Mouse (Mus musculus): ENCODE measurements around the gene Arv1.

The Arv1 gene

GRCm38 (mm10) chr8:124721862-124722515, at the start of gene Arv1, which contains the start of gene Ttc13:
Arv1 (plus strand) TSS chr8:124722139.
Ttc13 (minus strand) TSS chr8:124721983.
- peak; percentile 92 for DNase-seq (ENCODE audit: low read depth, low spot score)

DNA sequence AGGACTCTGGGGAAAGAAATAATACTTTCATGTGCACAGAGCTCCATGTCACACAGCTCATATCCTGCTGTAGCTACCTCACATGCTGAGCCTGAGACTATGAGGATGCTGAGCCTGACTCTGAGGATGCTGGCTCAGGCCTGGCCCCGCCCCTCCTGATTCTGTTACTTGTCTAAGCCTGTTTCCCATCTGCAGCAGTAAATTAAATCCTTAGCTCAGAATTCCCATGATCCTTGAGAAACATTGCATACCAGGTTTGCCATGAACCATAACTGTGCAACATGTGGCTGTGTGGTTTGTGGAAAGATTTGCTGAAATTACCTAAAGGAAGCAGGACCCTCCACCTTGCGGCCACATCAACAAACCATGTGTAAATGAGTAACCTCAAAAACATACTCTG, 49.6 kb upstream of the Arv1 start:
- no peak for DNase-seq (ENCODE audit: low read depth, low spot score)

GRCm38 (mm10) chr8:124676661-124677060, 45.3 kb upstream of the Arv1 start:
- DNase-seq (ENCODE audit: low read depth, low spot score), result no peak

- DNase-seq (ENCODE audit: low read depth, low spot score), result no peak
Measured at GRCm38 (mm10) chr8:124677078-124677477, 44.9 kb upstream of the Arv1 start.

- DNase-seq (ENCODE audit: low read depth, low spot score), result peak; percentile 76
Measured at GRCm38 (mm10) chr8:124677486-124677885, 44.5 kb upstream of the Arv1 start.

GRCm38 (mm10) chr8:124678246-124678645, 43.7 kb upstream of the Arv1 start:
- DNase-seq (ENCODE audit: low read depth, low spot score), result no peak

- no peak for DNase-seq (ENCODE audit: low read depth, low spot score)
Measured at GRCm38 (mm10) chr8:124681077-124681791, 40.7 kb upstream of the Arv1 start.

DNA sequence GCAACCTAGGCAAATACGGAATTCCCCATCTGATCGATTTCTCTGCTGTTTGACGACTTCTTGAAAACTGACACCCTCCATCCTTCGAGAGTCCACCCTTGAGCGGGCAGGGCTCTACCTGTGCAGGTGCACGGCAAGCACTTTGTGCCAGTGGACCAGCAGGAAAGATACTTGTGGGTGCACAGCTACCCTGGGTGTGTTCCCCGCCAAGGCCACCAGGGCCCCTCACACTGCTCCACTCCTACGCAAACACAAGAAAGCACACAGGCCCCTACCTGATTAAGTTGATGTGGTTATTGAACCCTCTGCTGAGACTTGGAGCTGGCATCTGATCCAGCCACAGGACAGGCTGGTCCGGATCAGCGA, 40.2 kb upstream of the Arv1 start:
- DNase-seq (ENCODE audit: low read depth, low spot score), result no peak

GRCm38 (mm10) chr8:124682218-124682617, 39.7 kb upstream of the Arv1 start:
- no peak for DNase-seq (ENCODE audit: low read depth, low spot score)

DNA sequence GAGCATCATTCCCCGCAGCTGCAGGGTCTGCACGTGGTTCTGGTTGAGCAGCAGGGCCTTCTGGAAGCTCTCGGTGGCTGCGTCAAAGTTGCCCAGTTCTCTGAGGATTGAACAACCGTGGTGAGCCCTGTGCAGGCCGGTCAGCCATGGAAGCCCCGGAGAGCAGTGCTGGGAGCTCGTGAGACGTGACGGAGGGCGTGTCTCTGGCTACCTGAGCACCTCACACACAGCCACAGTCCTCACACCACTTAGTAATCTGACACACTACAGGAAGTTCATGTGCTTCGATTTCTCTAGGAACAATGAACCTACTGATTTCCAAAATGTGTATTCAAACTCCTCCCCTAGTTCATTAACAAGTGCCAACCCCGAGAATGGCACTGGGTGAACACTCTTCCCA, 33.0 kb upstream of the Arv1 start:
- no peak for DNase-seq (ENCODE audit: low read depth, low spot score)

DNA sequence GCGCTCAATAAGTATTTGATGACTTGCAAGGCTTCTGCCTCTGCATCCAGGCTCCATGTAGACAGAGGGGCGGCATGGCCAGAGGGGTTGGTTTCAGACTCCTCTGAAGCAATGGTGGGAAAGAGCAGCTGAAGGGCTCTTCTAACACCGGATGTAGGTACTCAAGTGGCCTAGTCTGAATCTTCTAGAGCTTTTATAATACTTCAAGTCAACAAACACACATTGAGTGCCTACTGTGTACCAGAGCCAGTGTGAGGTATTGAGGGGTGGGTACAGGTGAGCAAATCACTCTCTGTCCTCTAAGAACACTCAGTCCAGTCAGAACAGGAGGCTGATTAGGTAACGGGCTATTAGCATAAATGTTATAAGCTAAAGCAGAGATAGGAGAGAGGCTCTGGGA, 30.2 kb upstream of the Arv1 start:
- no peak for DNase-seq (ENCODE audit: low read depth, low spot score)

- no peak for DNase-seq (ENCODE audit: low read depth, low spot score)
Measured at GRCm38 (mm10) chr8:124695424-124696100, 26.4 kb upstream of the Arv1 start.

- DNase-seq (ENCODE audit: low read depth, low spot score), result no peak
Measured at GRCm38 (mm10) chr8:124700271-124700670, 21.7 kb upstream of the Arv1 start.

GRCm38 (mm10) chr8:124701023-124701422, 20.9 kb upstream of the Arv1 start:
- DNase-seq (ENCODE audit: low read depth, low spot score), result no peak

DNA sequence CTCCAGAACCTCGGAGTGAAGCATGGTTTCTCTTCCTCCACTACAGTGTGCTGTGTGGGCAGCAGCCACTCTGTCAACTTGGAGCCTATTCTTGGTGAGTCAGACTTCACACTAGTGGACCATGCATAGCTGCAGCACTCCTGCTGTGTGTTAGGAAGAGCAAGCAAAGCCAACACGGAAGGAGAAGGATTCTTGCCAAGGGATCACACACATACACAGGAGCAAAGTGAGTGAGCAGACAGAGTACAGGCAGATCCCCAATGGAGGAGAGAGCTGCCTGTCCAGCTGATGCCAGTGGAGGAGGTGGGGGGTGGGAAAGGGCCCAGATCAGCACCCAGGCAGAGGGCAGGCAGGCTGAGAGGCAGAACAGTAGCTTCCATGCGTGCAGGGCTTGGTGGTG, 19.8 kb upstream of the Arv1 start:
- DNase-seq (ENCODE audit: low read depth, low spot score), result no peak

DNA sequence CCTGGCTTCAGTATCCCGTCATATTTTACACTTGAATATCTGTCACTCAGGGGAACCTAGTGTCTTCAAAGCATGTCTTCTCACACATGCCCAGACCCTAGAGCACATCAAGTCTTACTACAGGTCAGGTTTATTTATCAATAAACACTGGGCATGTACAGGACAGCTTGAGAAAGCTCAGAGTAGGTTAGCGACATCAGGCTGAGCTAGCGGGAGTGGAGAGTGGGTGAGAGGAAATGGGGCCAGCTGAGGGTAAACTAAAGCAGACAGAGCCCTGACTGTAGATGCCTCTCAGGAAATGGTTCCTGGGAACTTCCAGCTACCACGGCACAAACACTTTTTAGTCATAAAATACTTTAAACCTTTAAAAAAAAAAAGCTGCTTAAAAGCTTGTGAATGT, 18.4 kb upstream of the Arv1 start:
- DNase-seq (ENCODE audit: low read depth, low spot score), result no peak

DNA sequence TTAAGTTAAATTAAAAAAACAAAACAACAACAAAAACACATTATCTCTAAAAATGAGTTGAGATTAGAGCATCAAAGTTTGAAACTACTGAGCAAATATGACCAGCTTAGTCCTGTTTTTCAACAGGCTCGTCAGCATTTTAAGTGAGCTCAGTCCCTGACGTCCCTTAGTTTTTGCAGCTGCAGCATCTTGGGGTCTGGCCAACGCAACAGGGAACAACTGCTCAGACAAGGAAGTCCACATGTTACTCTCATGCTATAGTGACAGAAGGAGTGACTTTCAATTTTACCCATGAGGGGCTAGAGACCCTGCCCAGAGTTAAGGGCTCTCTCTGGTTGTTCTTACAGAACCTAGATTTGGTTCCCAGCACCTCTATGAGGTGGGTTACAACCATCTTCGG, 17.6 kb upstream of the Arv1 start:
- DNase-seq (ENCODE audit: low read depth, low spot score), result no peak

- DNase-seq (ENCODE audit: low read depth, low spot score), result no peak
Measured at GRCm38 (mm10) chr8:124705823-124706222, 16.1 kb upstream of the Arv1 start.

DNA sequence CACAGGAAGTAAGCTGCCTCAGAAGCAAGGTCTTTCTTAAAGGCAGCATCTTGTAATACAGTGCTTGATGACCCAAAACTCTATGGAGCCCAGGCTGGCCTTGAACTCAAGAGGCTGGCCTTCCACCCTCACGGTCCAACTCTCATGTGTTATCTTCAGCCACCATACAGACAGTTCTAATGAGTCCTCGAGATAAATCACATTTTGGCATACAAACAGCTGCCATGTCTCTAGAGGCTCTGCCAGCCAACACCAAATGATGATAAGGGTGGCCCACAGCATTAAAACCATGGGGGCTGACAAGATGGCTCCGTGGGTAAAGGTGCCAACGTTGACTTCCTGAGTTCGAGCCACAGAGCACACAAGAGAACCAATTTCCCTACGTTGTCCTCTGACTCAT, 8.7 kb upstream of the Arv1 start:
- DNase-seq (ENCODE audit: low read depth, low spot score), result no peak

GRCm38 (mm10) chr8:124715736-124716135, 6.2 kb upstream of the Arv1 start:
- no peak for DNase-seq (ENCODE audit: low read depth, low spot score)

DNA sequence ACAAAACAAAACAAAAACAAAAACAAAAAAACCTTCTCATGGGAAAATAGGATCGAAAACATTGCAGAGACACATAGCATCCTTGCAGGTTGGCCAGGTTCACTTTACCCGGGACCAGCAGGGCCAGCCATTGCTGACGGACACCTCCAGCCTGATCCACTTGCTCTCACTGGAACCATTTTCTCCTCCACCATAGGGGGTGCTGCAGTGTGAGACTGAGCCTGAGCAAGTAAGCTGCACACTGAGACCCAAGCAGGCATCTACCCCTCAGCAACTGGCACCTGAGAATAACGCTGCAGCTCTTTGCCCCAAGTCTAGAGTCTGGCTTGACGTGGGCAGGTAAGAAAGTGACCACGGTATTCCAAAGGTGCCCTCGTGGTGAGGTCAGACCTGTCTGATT, 1.8 kb upstream of the Arv1 start:
- DNase-seq (ENCODE audit: low read depth, low spot score), result no peak

DNA sequence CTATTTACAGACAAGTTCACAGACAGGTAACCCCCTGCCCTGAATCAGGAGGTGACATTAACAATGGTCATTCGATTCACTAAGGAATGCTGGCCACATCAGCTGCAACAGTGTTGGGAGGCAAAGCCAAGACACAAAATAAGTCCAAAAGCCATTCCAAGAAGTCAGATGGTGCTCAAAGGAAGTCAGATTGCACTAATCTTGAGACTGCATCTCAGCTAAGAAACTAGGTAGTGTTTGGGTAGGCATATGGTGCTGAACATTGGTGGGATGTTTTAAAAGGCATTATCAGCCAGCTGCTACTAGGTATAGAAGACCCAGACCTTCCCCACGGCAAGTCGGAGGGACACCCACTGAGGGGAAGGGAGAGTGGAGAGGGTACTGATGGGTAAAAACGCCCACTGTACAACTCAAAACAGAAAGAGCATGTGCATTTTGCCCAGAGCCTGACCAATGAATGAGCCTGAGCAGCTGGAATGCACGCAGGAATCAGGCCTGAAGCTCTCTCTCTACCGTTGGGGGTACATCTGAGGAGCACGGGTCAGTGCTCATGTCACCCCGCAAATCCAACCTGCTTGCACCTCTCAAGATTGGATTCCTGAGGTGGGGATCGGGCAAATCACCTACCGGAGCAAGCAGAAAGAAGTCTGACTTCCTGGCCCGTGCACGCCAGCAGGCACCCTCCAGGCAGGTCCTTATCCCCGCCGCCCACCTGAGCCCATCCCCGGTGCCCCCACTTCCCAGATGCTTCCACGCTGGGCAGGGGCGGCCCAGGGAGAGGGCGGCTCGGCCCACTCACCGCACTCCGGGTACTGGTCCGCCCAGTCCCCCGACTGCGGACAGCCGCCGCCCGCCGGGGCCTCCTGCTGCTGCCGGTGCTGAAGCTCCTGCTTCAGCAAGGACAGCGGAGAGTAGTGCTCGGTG, 739 bp upstream of the Arv1 start:
- no peak for DNase-seq (ENCODE audit: low read depth, low spot score)

Data from WW6 (cell line).